12 mouse cellular contexts compared by ENCODE assay signal in genomic region chr19:57487051-57487658, GRCm38 (mm10). TPM values are rescaled to one million over a fixed set of nuclear protein-coding genes. Genes with fewer than 3 reads are reported as not detected.
DNase-seq lines count a peak whose midpoint lies in the region; ATAC-seq lines count a peak whose summit lies in the region.
"Had no signal": no experiment of that assay in that cellular context is flagged by ENCODE, and none has a peak within 500 bp of the region (broad histone marks: within the 10 kb centered on the region; RNA-seq: fewer than 3 reads in every experiment).

No protein-coding gene starts in this region.

- 26% methylated on average over 13 of the region's 13 CpGs for WGBS in kidney, embryonic 15.5 days
- 33% methylated on average over 13 of the region's 13 CpGs for WGBS in limb, embryonic 11.5 days
- WGBS in neural tube, embryonic 13.5 days, result 47% methylated on average over 13 of the region's 13 CpGs

- peak overlapping the region; percentile 41 for H3K27ac ChIP-seq in kidney, embryonic 15.5 days
- H3K27ac ChIP-seq in limb, embryonic 11.5 days (replicated peaks; ENCODE audit: low read depth, low read length), result peak overlapping the region; percentile 68; the same call in 1 of the 2 replicates
- peak overlapping the region; percentile 74 for H3K27ac ChIP-seq in neural tube, embryonic 13.5 days (replicated peaks)
- H3K27ac ChIP-seq: liver, embryonic 15.5 days had no signal

- no peaks in the 10 kb centered on the region for H3K27me3 ChIP-seq in kidney, embryonic 15.5 days
- H3K27me3 ChIP-seq in limb, embryonic 11.5 days (ENCODE audit: control insufficient read depth, insufficient read depth, low read length), result no peaks in the 10 kb centered on the region
- H3K27me3 ChIP-seq in neural tube, embryonic 13.5 days, result no peaks in the 10 kb centered on the region
- H3K27me3 ChIP-seq: liver, embryonic 15.5 days had no signal

- H3K4me2 ChIP-seq in kidney, embryonic 15.5 days, result peak overlapping the region; percentile 30; the same call in 1 of the 2 replicates
- H3K4me2 ChIP-seq in limb, embryonic 11.5 days (ENCODE audit: low read depth, severe bottlenecking), result no peak overlapping the region
- H3K4me2 ChIP-seq in neural tube, embryonic 13.5 days, result peak overlapping the region; percentile 40
- H3K4me2 ChIP-seq: liver, embryonic 15.5 days had no signal

- ATAC-seq in kidney, embryonic 15.5 days (replicated peaks; ENCODE audit: low FRiP score), result no peak; the same call in 1 of the 2 replicates
- ATAC-seq in limb, embryonic 11.5 days (ENCODE audit: insufficient number of reproducible peaks, low FRiP score, low TSS enrichment, low read depth), result no peak
- peak; percentile 29; the same call in 1 of the 2 replicates for ATAC-seq in neural tube, embryonic 13.5 days (ENCODE audit: low read depth)

- peaks cover 29% of the 10 kb centered on the region for H3K4me1 ChIP-seq in kidney, embryonic 15.5 days
- H3K4me1 ChIP-seq in limb, embryonic 11.5 days (ENCODE audit: control insufficient read depth, insufficient read depth, low read length), result peaks cover 22% of the 10 kb centered on the region
- H3K4me1 ChIP-seq in neural tube, embryonic 13.5 days (replicated peaks), result peaks cover 46% of the 10 kb centered on the region
- H3K4me1 ChIP-seq: liver, embryonic 15.5 days had no signal

- intact Hi-C loops in heart, postnatal 14 days (cut with DNase I), result loop anchor here (10.0 kb wide), 1 partner anchor 128 kb away; the partner anchor contains the start of gene Atrnl1

- DNase-seq in embryo, embryonic 11 days, result peak; percentile 52
- no peak for DNase-seq in embryo, embryonic 9.5 days (ENCODE audit: extremely low spot score)
- no peak for DNase-seq in kidney, postnatal 36 days
- DNase-seq in limb, embryonic 11.5 days (ENCODE audit: low spot score), result peak; percentile 59
- no peak for DNase-seq in B cell, adult 2 months
- DNase-seq in heart, postnatal 14 days, result no peak
- DNase-seq: cerebellum, postnatal 25 days; kidney, adult 11 months had no signal

- no peak overlapping the region for H3K4me3 ChIP-seq in kidney, embryonic 15.5 days (replicated peaks)
- H3K4me3 ChIP-seq in limb, embryonic 11.5 days (ENCODE audit: low read depth, low read length), result no peak overlapping the region
- peak overlapping the region; percentile 11; the same call in 1 of the 2 replicates for H3K4me3 ChIP-seq in neural tube, embryonic 13.5 days
- H3K4me3 ChIP-seq: liver, embryonic 15.5 days had no signal

- no peak overlapping the region for H3K9ac ChIP-seq in kidney, embryonic 15.5 days
- no peak overlapping the region for H3K9ac ChIP-seq in limb, embryonic 11.5 days (ENCODE audit: low read length)
- H3K9ac ChIP-seq in neural tube, embryonic 13.5 days, result peak overlapping the region; percentile 50; the same call in 1 of the 2 replicates
- H3K9ac ChIP-seq: liver, embryonic 15.5 days had no signal

- H3K36me3 ChIP-seq in kidney, embryonic 15.5 days, result peaks cover 19% of the 10 kb centered on the region
- peaks cover 3% of the 10 kb centered on the region; the same call in 1 of the 2 replicates for H3K36me3 ChIP-seq in limb, embryonic 11.5 days (ENCODE audit: control insufficient read depth, insufficient read depth, low read length)
- 0 out of 2 replicates have a peak, but pooled peaks cover 3% of the 10 kb centered on the region for H3K36me3 ChIP-seq in neural tube, embryonic 13.5 days

- no peaks in the 10 kb centered on the region for H3K9me3 ChIP-seq in kidney, embryonic 15.5 days (replicated peaks)
- H3K9me3 ChIP-seq in limb, embryonic 11.5 days (ENCODE audit: control insufficient read depth, low read length), result no peaks in the 10 kb centered on the region
- H3K9me3 ChIP-seq in neural tube, embryonic 13.5 days, result no peaks in the 10 kb centered on the region
- H3K9me3 ChIP-seq: G1E; liver, embryonic 15.5 days had no signal

RNA-seq across cellular contexts. Expression of gene Trub1, which starts 34.4 kb away (rescaled TPM):
- 28.2 and 30.6 TPM in 2 replicates for polyA plus RNA-seq in kidney, embryonic 15.5 days (2015; fragmentation: Nextera tagmentation; extraction: Ambion mirVana)
- polyA plus RNA-seq in limb, embryonic 11.5 days (2014; fragmentation: Nextera tagmentation; extraction: Ambion mirVana), result 23.4 and 27.2 TPM in 2 replicates
- 15.1 and 15.7 TPM in 2 replicates for polyA plus RNA-seq in neural tube, embryonic 13.5 days (2015; fragmentation: Nextera tagmentation; extraction: Ambion mirVana)
- total RNA-seq in heart, postnatal 14 days (2021), result 1 to 10 TPM; 5.7 to 6.1 TPM

Comparison
In these comparisons a context has a peak if more than half of its experiments do, and no peak if none do; other contexts are left out.
1. DNase-seq: peak in embryo, embryonic 11 days (single experiment) and limb, embryonic 11.5 days (single experiment); none in embryo, embryonic 9.5 days (single experiment), kidney, postnatal 36 days (0 of 2), B cell, adult 2 months (0 of 2) and heart, postnatal 14 days (0 of 2).
2. Peak in every context shown above with its lines, with median percentiles within 50 percentile points of each other: H3K27ac ChIP-seq.